Mouse (Mus musculus): Measurements from ENCODE around the gene Pole2. TPM values are rescaled to one million over a fixed set of nuclear protein-coding genes. Genes with fewer than 3 reads are reported as not detected.

Pole2 gene
- polyA plus RNA-seq, 1 experiment from 2014 or later, result 23.1 TPM

DNA sequence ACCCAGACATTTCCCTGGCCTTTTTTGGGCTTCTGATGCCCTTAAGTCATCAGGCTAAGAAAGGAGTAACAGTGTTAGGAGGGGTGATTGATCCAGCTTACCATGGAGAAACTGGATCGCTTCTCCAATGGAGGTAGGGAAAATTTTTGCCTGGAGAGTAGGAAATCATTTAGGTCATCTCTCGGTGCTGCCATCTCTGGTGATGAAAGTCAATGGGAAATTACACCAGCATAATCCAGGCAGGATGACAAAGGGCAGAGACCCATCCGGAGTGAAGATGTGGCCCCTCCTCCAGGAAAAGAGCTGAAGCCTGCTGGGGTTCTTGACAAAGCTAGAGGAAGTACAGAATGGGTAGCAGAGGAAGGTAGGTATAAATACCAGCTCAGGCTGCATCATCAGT, 10.3 kb upstream of the Pole2 start:
- Histone ChIP-seq H3K4me1 (no peaks in the 10 kb centered on the region; the same call in 1 of the 2 replicates), H3K27ac (no peak overlapping the region), H3K9ac (no peak overlapping the region), H3K4me2 (no peak overlapping the region), H3K9me3 (no peaks in the 10 kb centered on the region), H3K27me3 (no peaks in the 10 kb centered on the region), H3K4me3 (no peak overlapping the region), H3K36me3 (no peaks in the 10 kb centered on the region)
- WGBS, result 41% methylated on average over 3 of the region's 3 CpGs
- no peak for ATAC-seq (ENCODE audit: insufficient number of reproducible peaks, low FRiP score, low TSS enrichment, low read depth)

DNA sequence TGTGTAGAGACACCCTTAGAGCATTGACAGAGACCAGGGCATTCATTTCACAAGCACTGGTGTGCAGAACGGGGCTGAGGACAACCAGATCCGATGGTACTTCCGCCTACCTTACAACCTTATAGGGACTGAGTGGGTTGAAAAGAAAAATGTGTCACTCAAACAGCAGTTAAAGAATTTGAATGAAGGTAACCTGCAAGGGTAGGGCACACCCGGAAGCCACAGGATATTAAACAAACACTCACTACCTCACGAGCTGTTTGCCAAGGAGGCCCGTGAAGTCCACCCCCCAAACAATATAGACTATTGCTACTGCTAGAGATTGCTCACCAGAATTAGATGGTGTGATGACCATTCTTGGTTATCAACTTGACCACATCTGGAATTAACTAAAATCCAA, 7.8 kb upstream of the Pole2 start:
- WGBS, result 87% methylated on average over 6 of the region's 6 CpGs
- H3K4me3 ChIP-seq, result no peak overlapping the region
- no peaks in the 10 kb centered on the region for H3K36me3 ChIP-seq
- no peak for ATAC-seq (ENCODE audit: insufficient number of reproducible peaks, low FRiP score, low TSS enrichment, low read depth)
- H3K9me3 ChIP-seq, result no peaks in the 10 kb centered on the region
- H3K4me2 ChIP-seq, result no peak overlapping the region
- no peaks in the 10 kb centered on the region for H3K27me3 ChIP-seq
- no peaks in the 10 kb centered on the region; the same call in 1 of the 2 replicates for H3K4me1 ChIP-seq
- no peak overlapping the region for H3K9ac ChIP-seq
- H3K27ac ChIP-seq, result no peak overlapping the region

DNA sequence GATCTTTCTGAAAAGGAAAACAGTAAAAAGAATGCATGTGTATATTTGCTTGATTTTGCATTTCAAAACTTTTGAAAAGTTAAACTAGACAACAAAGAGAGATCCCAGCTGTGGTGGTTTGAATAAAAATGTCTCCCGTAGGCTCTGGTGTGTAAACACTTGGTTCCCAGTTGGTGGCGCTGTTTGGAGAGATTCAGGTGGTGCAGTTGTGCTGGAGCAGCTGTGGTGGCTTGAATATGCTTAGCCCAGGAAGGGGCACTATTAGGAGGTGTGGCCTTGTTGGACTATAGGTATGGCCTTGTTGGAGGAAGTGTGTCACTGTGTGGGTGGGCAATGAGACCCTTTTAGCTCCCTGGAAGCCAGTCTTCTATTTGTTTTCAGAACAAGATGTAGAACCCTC, 1.3 kb upstream of the Pole2 start:
- H3K36me3 ChIP-seq, result peaks cover 8% of the 10 kb centered on the region
- no peak overlapping the region for H3K4me2 ChIP-seq
- H3K4me1 ChIP-seq, result peaks cover 5% of the 10 kb centered on the region; the same call in 1 of the 2 replicates
- no peak for ATAC-seq (ENCODE audit: insufficient number of reproducible peaks, low FRiP score, low TSS enrichment, low read depth)
- H3K27ac ChIP-seq, result no peak overlapping the region
- no peaks in the 10 kb centered on the region for H3K27me3 ChIP-seq
- 73% methylated on average over 2 of the region's 2 CpGs for WGBS
- H3K9ac ChIP-seq, result no peak overlapping the region
- no peaks in the 10 kb centered on the region for H3K9me3 ChIP-seq
- no peak overlapping the region for H3K4me3 ChIP-seq

DNA sequence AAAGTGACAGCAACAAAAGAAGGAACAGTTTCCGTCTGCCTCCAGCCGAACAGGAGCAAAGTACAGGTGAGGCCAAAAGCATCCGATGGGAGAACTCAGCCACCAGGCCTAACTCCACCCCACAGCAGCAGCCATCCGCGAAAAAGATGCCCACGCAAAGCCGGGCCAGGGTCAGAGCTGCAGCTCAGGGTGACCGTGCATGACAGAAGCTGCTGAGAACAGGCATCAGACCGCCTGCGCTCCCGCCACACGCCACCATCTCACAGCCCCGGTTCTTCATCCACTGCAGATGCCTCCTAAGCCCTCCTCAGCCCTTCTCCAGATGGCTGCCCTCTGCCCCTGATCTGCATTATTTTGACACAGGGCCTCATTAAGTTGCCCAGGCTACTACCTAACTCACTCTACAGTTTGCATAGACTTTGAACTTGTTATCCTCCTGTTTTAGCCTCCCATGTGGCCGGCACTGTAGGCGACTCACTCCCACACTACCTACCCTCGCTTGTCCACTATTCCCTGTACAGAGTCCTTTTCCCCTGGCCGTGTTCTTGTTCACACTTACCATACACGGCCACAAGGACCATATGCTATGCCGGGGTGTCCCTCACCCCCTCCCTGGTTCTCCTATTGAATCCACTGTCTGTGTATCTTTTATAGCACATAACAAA, 7.2 kb downstream of the Pole2 start:
- no peak overlapping the region for H3K4me3 ChIP-seq
- no peak overlapping the region for H3K4me2 ChIP-seq
- H3K9me3 ChIP-seq, result no peaks in the 10 kb centered on the region
- ATAC-seq (ENCODE audit: insufficient number of reproducible peaks, low FRiP score, low TSS enrichment, low read depth), result no peak
- H3K27ac ChIP-seq, result no peak overlapping the region
- no peaks in the 10 kb centered on the region for H3K4me1 ChIP-seq
- H3K36me3 ChIP-seq, result peaks cover 65% of the 10 kb centered on the region
- WGBS, result 88% methylated on average over 19 of the region's 19 CpGs
- H3K9ac ChIP-seq, result no peak overlapping the region
- no peaks in the 10 kb centered on the region for H3K27me3 ChIP-seq

DNA sequence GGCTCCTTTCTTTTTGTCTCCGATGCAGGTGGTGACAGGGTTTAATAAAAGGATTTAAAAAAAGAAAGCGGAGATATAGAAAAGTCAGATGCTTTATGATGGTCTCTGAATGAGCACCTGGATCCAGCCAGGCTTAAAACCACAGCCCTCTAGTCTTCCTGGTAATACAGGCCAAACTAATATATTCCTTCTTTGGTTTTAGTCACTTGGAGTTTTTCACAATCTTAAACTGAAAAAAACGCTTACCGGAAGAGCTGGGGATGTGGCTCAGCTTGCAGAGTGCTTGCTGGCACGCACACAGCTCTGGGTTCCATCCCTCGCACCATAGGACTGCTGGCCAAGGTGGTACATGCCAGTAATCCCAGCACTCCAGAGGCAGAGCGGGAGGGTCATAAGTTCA, 11.4 kb downstream of the Pole2 start:
- Histone ChIP-seq H3K27me3 (no peaks in the 10 kb centered on the region), H3K27ac (no peak overlapping the region), H3K36me3 (peaks cover 86% of the 10 kb centered on the region), H3K4me3 (no peak overlapping the region), H3K9me3 (no peaks in the 10 kb centered on the region), H3K4me2 (no peak overlapping the region), H3K4me1 (no peaks in the 10 kb centered on the region), H3K9ac (no peak overlapping the region)
- ATAC-seq (ENCODE audit: insufficient number of reproducible peaks, low FRiP score, low TSS enrichment, low read depth), result no peak
- WGBS, result 95% methylated on average over 7 of the region's 7 CpGs

DNA sequence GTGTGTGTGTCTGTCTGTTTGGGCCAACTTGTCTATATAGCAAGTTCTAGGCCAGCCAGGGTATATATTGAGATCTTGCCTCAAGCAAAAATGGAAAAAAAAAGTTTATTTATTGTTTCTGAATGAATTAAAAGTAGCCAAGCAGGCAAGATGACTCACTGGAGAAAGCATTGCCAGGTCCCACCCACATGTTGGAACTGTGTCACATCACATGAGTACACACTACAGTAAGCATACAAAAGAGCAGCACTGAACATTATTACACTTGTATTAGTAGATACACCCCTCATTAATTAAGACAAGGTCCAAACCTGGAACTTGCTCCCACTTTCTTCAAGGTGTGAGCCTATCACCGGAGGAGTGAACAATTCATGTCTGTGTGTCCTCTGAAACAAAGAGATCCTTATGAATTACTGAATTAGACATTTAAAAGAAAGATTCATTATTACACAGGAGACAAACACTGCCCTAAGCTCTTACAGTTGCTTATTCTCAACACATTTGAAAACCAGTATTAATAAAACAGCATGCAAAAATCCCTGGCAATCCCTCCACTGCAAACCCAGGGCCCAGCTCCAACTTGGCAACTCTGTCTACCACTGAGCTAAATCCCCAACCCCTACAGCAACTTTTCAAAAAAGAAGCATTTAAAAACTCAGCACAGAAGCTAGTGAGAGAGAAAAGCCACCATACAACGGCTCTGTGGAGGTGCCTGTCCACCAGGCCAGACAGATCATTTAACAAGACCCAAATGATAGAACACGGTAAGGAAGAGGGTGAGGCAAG, 12.8 kb downstream of the Pole2 start:
- Histone ChIP-seq H3K9me3 (no peaks in the 10 kb centered on the region), H3K27ac (peak overlapping the region; percentile 43), H3K36me3 (peaks cover 82% of the 10 kb centered on the region), H3K27me3 (no peaks in the 10 kb centered on the region), H3K4me2 (no peak overlapping the region), H3K9ac (no peak overlapping the region), H3K4me3 (no peak overlapping the region), H3K4me1 (no peaks in the 10 kb centered on the region)
- ATAC-seq (ENCODE audit: insufficient number of reproducible peaks, low FRiP score, low TSS enrichment, low read depth), result no peak
- WGBS, result 70% methylated on average over 3 of the region's 3 CpGs

DNA sequence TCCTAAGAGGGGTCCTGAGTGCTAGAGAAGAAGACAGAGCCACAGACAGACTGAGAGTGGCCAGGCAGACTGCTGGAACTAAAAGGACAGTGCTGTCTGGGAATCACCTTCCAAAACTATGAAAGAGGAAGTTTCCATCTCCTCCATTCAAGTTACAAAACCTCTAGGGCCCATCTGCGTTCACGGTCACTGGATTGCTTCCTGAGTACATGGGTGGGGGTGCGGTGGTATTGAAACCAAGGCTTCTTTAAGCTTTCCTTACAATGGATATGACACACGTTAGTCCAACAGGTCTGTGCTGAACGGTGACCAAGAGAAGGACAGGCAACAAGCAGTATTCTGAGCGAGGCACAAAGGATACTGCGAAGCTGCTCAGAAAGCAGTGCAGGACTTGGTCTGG, 13.6 kb downstream of the Pole2 start:
- peaks cover 83% of the 10 kb centered on the region for H3K36me3 ChIP-seq
- H3K4me3 ChIP-seq, result no peak overlapping the region
- no peak overlapping the region for H3K9ac ChIP-seq
- no peaks in the 10 kb centered on the region for H3K9me3 ChIP-seq
- ATAC-seq (ENCODE audit: insufficient number of reproducible peaks, low FRiP score, low TSS enrichment, low read depth), result no peak
- no peaks in the 10 kb centered on the region for H3K4me1 ChIP-seq
- WGBS, result 91% methylated on average over 7 of the region's 7 CpGs
- H3K27me3 ChIP-seq, result no peaks in the 10 kb centered on the region
- no peak overlapping the region for H3K4me2 ChIP-seq
- peak overlapping the region; percentile 27; the same call in 1 of the 2 replicates for H3K27ac ChIP-seq

DNA sequence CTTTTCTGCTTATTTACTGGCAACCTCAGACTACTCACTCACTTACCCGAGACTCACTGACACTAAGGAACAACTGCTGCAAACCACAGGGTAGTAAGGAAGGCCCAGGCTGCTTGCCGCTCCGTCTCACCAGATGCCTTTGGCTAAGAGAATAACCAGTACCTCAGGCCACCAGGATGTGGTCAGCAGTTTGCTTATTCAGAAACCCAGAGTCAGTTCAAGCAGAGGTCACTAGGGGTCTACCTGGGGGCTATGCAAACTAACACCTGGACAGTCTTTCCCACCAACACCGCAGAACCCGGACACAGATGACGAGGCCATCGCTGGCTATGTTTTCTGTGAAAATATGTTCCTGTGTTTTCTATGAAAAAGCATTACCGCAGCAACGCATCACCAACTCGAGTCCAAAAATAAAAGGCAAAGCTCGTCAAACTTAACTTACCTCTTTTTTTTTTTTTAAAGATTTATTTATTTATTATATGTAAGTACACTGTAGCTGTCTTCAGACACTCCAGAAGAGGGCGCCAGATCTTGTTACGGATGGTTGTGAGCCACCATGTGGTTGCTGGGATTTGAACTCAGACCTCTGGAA, 14.7 kb downstream of the Pole2 start:
- H3K4me2 ChIP-seq, result no peak overlapping the region
- no peak overlapping the region for H3K4me3 ChIP-seq
- peaks cover 79% of the 10 kb centered on the region for H3K36me3 ChIP-seq
- H3K27ac ChIP-seq, result no peak overlapping the region
- WGBS, result 90% methylated on average over 13 of the region's 13 CpGs
- H3K4me1 ChIP-seq, result no peaks in the 10 kb centered on the region
- no peak overlapping the region for H3K9ac ChIP-seq
- H3K9me3 ChIP-seq, result no peaks in the 10 kb centered on the region
- H3K27me3 ChIP-seq, result no peaks in the 10 kb centered on the region
- ATAC-seq (ENCODE audit: insufficient number of reproducible peaks, low FRiP score, low TSS enrichment, low read depth), result no peak

DNA sequence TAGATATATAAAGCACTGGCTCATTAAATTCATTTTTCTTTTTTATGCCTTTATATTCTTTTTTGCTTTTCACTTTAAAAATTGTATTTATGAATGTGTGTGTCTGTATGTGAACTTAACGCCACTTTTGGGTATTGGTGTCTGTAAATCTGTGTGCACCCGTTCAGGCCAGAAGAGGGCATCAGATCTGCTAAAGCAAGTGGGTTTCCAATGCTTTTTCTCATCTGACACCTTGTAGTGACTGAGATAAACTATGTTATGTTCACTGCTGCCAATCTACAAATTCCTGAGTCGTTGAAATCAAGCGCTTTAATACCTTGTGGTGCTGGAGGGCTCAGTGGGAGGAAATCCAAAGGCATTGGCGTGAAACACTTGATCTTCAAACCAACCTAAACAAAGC, 16.9 kb downstream of the Pole2 start:
- Histone ChIP-seq H3K36me3 (peaks cover 75% of the 10 kb centered on the region), H3K4me3 (no peak overlapping the region), H3K4me1 (no peaks in the 10 kb centered on the region), H3K4me2 (no peak overlapping the region), H3K27ac (no peak overlapping the region), H3K9ac (no peak overlapping the region), H3K9me3 (no peaks in the 10 kb centered on the region), H3K27me3 (no peaks in the 10 kb centered on the region)
- no peak for ATAC-seq (ENCODE audit: insufficient number of reproducible peaks, low FRiP score, low TSS enrichment, low read depth)
- WGBS, result 68% methylated on average over 5 of the region's 5 CpGs

DNA sequence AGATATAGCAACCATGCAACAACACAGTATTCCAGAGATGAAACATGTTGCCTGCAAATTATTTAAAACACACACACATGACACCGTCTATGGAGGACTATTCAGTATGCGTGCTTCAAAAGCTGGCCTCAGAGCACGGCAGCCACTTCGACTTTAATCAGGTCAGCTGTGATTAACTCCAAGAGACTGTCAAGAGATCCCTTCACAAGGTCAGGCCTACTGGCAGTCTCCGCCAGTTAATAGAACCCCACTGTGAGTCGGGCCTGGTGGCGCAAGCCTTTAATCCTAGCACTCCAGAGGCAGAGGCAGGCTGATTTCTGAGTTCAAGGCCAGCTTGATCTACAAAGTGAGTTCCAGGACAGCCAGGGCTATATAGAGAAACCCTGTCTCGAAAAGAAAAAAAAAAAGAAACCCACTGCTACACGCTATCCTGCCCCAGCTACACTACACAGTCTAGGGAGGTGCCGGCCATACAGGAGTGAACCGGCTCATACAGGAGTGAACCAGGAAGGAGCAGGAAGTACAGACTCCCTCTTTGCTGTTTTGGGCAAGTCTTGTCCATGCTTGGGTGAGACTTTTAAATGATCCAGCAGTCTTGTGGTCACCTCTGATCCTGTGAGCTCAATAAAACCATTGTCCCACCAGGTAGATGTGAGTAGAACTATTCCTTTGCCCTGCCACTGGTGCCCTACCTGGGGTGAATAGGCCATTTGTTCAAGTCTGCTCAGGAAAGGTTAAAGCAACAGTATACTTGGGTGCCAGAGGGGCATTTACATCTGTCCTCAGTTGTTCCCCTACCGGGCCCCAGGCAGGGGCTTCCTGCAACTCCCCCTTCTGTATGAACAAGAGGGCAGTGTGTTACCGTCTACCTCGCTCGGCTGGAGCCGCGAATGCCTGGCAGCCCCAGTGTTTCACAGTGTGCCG, 17.7 kb downstream of the Pole2 start:
- Histone ChIP-seq H3K27ac (peak overlapping the region; percentile 69), H3K4me3 (no peak overlapping the region), H3K9ac (no peak overlapping the region), H3K4me1 (no peaks in the 10 kb centered on the region), H3K36me3 (peaks cover 70% of the 10 kb centered on the region), H3K9me3 (no peaks in the 10 kb centered on the region), H3K4me2 (no peak overlapping the region), H3K27me3 (no peaks in the 10 kb centered on the region)
- 80% methylated on average over 18 of the region's 18 CpGs for WGBS
- peak; percentile 82 for ATAC-seq (ENCODE audit: insufficient number of reproducible peaks, low FRiP score, low TSS enrichment, low read depth)

DNA sequence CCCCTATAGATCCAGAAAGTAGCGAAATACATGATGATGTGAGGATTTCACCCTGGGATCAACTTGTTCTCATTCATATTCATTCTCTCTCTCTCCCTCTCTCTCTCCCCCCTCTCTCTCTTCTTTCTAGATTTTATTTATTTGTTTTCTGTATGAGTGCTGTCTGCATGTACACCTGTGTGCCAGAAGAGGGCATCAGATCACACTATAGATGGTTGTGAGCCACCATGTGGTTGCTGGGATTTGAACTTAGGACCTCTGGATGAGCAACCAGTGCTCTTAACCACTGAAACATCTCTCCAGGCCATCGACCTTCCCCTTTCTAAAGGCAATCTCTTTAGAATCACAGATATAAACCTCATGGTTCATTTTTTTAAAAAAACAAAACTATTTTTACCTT, 19.5 kb downstream of the Pole2 start:
- no peaks in the 10 kb centered on the region for H3K4me1 ChIP-seq
- ATAC-seq (ENCODE audit: insufficient number of reproducible peaks, low FRiP score, low TSS enrichment, low read depth), result no peak
- peaks cover 57% of the 10 kb centered on the region for H3K36me3 ChIP-seq
- no peak overlapping the region for H3K27ac ChIP-seq
- 97% methylated on average over 2 of the region's 2 CpGs for WGBS
- H3K9ac ChIP-seq, result no peak overlapping the region
- H3K4me3 ChIP-seq, result no peak overlapping the region
- H3K4me2 ChIP-seq, result no peak overlapping the region
- H3K9me3 ChIP-seq, result no peaks in the 10 kb centered on the region
- H3K27me3 ChIP-seq, result no peaks in the 10 kb centered on the region

All from limb, embryonic 15.5 days (tissue).